Mouse (Mus musculus): Measurements from ENCODE around the gene Chid1. TPM values are rescaled to one million over a fixed set of nuclear protein-coding genes. Genes with fewer than 3 reads are reported as not detected.
A peak's percentile ranks its signal among the peaks of the same experiment; 100 is the strongest.

Gene Chid1
- polyA plus RNA-seq, 1 experiment from 2014 or later, result 30.2 TPM

DNA sequence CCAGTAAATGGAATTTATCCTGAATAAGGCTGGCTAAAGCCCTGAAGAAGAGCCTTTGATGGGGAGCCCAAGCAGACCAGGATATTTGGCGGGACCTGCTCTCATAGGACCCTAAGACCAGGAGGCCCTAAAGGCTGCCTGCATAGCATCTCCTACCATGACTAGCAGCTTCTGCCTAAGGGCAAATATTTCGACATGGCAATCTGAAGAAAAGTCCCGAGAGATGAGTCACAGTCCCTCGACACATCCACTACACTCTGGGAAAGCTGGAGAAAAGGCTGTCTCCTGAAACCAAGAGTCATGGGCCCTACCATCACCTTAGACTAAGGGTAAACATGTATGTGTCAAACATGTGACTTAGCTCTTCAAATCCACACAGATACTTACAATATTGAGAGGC is 15.4 kb downstream of the Chid1 start:
- ATAC-seq (ENCODE audit: low FRiP score, low read depth), result no peak
- H3K27me3 ChIP-seq, result no peaks in the 10 kb centered on the region
- no peak overlapping the region for H3K4me2 ChIP-seq (replicated peaks)
- H3K9ac ChIP-seq (replicated peaks), result no peak overlapping the region
- no peaks in the 10 kb centered on the region for H3K9me3 ChIP-seq
- H3K27ac ChIP-seq (replicated peaks), result no peak overlapping the region
- H3K36me3 ChIP-seq, result peaks cover 39% of the 10 kb centered on the region
- no peaks in the 10 kb centered on the region for H3K4me1 ChIP-seq
- no peak overlapping the region for H3K4me3 ChIP-seq
- 90% methylated on average over 4 of the region's 4 CpGs for WGBS

GRCm38 (mm10) chr7:141523007-141523406 is 16.6 kb downstream of the Chid1 start:
- H3K4me2 ChIP-seq (replicated peaks), result no peak overlapping the region
- H3K9ac ChIP-seq (replicated peaks), result no peak overlapping the region; the same call in 1 of the 2 replicates
- no peak for ATAC-seq (ENCODE audit: low FRiP score, low read depth)
- no peak overlapping the region for H3K4me3 ChIP-seq
- no peaks in the 10 kb centered on the region for H3K4me1 ChIP-seq
- peaks cover 27% of the 10 kb centered on the region for H3K36me3 ChIP-seq
- H3K9me3 ChIP-seq, result no peaks in the 10 kb centered on the region
- H3K27me3 ChIP-seq, result no peaks in the 10 kb centered on the region
- 54% methylated on average over 4 of the region's 4 CpGs for WGBS
- no peak overlapping the region for H3K27ac ChIP-seq (replicated peaks)

- no peak overlapping the region for H3K4me2 ChIP-seq (replicated peaks)
- ATAC-seq (ENCODE audit: low FRiP score, low read depth), result no peak
- no peaks in the 10 kb centered on the region for H3K9me3 ChIP-seq
- H3K4me3 ChIP-seq, result no peak overlapping the region
- peaks cover 30% of the 10 kb centered on the region for H3K36me3 ChIP-seq
- 90% methylated on average over 1 of the region's 1 CpGs for WGBS
- H3K4me1 ChIP-seq, result no peaks in the 10 kb centered on the region
- H3K9ac ChIP-seq (replicated peaks), result no peak overlapping the region
- no peaks in the 10 kb centered on the region for H3K27me3 ChIP-seq
- no peak overlapping the region for H3K27ac ChIP-seq (replicated peaks)
Observed at GRCm38 (mm10) chr7:141519795-141520194, 19.9 kb downstream of the Chid1 start.

GRCm38 (mm10) chr7:141518926-141519325 is 20.7 kb downstream of the Chid1 start:
- Histone ChIP-seq H3K9ac (replicated peaks) (no peak overlapping the region), H3K4me2 (replicated peaks) (no peak overlapping the region), H3K9me3 (no peaks in the 10 kb centered on the region), H3K4me1 (no peaks in the 10 kb centered on the region), H3K27ac (replicated peaks) (no peak overlapping the region), H3K36me3 (peaks cover 30% of the 10 kb centered on the region), H3K4me3 (no peak overlapping the region), H3K27me3 (no peaks in the 10 kb centered on the region)
- WGBS, result 87% methylated on average over 3 of the region's 3 CpGs
- ATAC-seq (ENCODE audit: low FRiP score, low read depth), result no peak

DNA sequence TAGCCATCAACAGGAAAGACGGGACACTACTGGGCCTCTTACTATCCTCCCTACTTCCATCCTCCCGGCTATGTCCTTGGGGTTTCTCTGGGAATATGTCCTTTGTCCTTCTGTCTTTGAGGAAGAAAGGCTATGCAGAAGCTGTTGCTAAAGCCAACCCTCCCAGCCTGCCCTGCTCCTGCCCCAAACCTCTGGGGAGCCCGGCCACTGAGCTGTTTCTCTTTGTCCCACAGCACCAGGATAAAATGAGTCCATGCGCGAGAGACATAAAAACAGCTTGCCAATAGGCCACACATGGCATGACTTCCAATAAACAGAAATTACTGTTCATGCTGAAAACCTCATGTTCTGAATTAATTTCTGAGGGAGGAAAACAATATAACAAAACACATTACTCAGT is 21.4 kb downstream of the Chid1 start:
- H3K4me2 ChIP-seq (replicated peaks), result no peak overlapping the region

GRCm38 (mm10) chr7:141517638-141518037 is 22.0 kb downstream of the Chid1 start:
- no peaks in the 10 kb centered on the region for H3K9me3 ChIP-seq
- H3K4me3 ChIP-seq, result no peak overlapping the region
- peaks cover 39% of the 10 kb centered on the region for H3K36me3 ChIP-seq
- no peak overlapping the region for H3K9ac ChIP-seq (replicated peaks)
- WGBS, result 86% methylated on average over 4 of the region's 4 CpGs
- no peak for ATAC-seq (ENCODE audit: low FRiP score, low read depth)
- no peak overlapping the region for H3K4me2 ChIP-seq (replicated peaks)
- H3K27ac ChIP-seq (replicated peaks), result no peak overlapping the region
- no peaks in the 10 kb centered on the region for H3K27me3 ChIP-seq
- H3K4me1 ChIP-seq, result no peaks in the 10 kb centered on the region

More for the DNA sequence above, 21.4 kb downstream of the Chid1 start:
- no peaks in the 10 kb centered on the region for H3K4me1 ChIP-seq
- no peaks in the 10 kb centered on the region for H3K27me3 ChIP-seq
- WGBS, result 82% methylated on average over 5 of the region's 5 CpGs
- H3K9me3 ChIP-seq, result no peaks in the 10 kb centered on the region
- no peak for ATAC-seq (ENCODE audit: low FRiP score, low read depth)
- H3K9ac ChIP-seq (replicated peaks), result no peak overlapping the region
- H3K4me3 ChIP-seq, result no peak overlapping the region
- H3K36me3 ChIP-seq, result peaks cover 36% of the 10 kb centered on the region
- no peak overlapping the region for H3K27ac ChIP-seq (replicated peaks)

DNA sequence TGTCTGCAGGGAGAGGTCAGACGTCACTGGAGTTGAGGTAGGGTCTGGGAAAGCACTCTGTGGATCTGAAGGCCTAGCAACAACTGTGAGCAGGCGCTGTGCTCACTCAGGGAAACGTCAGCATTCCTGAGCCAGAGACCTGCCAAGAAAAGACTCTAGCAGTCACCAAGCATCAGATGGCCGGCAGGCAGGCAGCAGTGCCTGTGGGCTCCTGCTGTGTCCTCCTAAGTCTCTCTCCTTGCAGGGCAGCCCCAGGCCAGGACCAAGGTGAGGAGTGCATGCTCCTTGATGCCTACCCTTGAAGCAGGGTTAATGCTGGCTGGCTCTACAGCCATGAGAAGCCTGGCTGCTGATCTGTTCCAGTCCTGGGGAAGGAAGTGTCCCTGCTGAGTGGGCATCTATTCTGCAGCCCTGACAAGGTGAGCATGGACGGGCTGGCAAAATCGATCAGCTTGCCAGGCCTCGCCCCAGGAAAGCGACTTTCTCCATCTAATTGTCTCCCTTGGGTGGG is 28.9 kb downstream of the Chid1 start:
- Histone ChIP-seq H3K4me3 (no peak overlapping the region), H3K4me1 (no peaks in the 10 kb centered on the region), H3K4me2 (replicated peaks) (no peak overlapping the region), H3K27ac (replicated peaks) (no peak overlapping the region), H3K9me3 (no peaks in the 10 kb centered on the region), H3K27me3 (no peaks in the 10 kb centered on the region), H3K9ac (replicated peaks) (no peak overlapping the region), H3K36me3 (peaks cover 41% of the 10 kb centered on the region)
- ATAC-seq (ENCODE audit: low FRiP score, low read depth), result no peak
- 70% methylated on average over 8 of the region's 8 CpGs for WGBS

- WGBS, result 94% methylated on average over 5 of the region's 5 CpGs
- H3K4me2 ChIP-seq (replicated peaks), result no peak overlapping the region
- H3K9me3 ChIP-seq, result no peaks in the 10 kb centered on the region
- peaks cover 36% of the 10 kb centered on the region for H3K36me3 ChIP-seq
- H3K4me3 ChIP-seq, result no peak overlapping the region
- no peaks in the 10 kb centered on the region for H3K27me3 ChIP-seq
- ATAC-seq (ENCODE audit: low FRiP score, low read depth), result no peak
- H3K27ac ChIP-seq (replicated peaks), result no peak overlapping the region
- H3K9ac ChIP-seq (replicated peaks), result no peak overlapping the region
- H3K4me1 ChIP-seq, result no peaks in the 10 kb centered on the region
Observed at GRCm38 (mm10) chr7:141510196-141510595, 29.5 kb downstream of the Chid1 start.

GRCm38 (mm10) chr7:141508160-141508559 is 31.5 kb downstream of the Chid1 start:
- ATAC-seq (ENCODE audit: low FRiP score, low read depth), result peak; percentile 38; the same call in 1 of the 2 replicates
- Histone ChIP-seq H3K9ac (replicated peaks) (no peak overlapping the region), H3K4me2 (replicated peaks) (no peak overlapping the region), H3K9me3 (no peaks in the 10 kb centered on the region), H3K27ac (replicated peaks) (peak overlapping the region; percentile 39), H3K4me3 (no peak overlapping the region), H3K4me1 (no peaks in the 10 kb centered on the region), H3K36me3 (peaks cover 25% of the 10 kb centered on the region), H3K27me3 (no peaks in the 10 kb centered on the region)

DNA sequence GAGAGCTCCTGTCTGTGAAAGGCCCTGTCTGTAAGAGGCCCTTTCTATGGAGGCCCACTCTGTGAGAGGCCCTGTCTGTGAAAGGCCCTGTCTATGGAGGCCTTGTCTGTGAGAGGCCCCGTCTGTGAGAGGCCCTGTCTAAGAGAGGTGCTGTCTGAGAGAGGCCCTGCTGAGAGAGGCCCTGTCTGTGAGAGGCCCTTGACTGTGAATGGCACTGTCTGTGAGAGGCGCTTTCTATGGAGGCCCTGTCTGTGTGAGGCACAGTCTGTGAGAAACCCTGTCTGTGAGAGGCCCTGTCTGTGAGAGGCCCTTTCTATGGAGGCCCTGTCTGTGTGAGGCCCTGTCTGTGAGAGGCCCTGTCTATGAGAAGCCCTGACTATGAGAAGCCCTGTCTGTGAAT is 33.4 kb downstream of the Chid1 start:
- Histone ChIP-seq H3K4me2 (replicated peaks) (no peak overlapping the region), H3K9ac (replicated peaks) (no peak overlapping the region), H3K4me3 (no peak overlapping the region), H3K36me3 (peaks cover 15% of the 10 kb centered on the region), H3K27ac (replicated peaks) (no peak overlapping the region), H3K4me1 (no peaks in the 10 kb centered on the region), H3K27me3 (no peaks in the 10 kb centered on the region), H3K9me3 (no peaks in the 10 kb centered on the region)
- 75% methylated on average over 2 of the region's 2 CpGs for WGBS
- ATAC-seq (ENCODE audit: low FRiP score, low read depth), result no peak

DNA sequence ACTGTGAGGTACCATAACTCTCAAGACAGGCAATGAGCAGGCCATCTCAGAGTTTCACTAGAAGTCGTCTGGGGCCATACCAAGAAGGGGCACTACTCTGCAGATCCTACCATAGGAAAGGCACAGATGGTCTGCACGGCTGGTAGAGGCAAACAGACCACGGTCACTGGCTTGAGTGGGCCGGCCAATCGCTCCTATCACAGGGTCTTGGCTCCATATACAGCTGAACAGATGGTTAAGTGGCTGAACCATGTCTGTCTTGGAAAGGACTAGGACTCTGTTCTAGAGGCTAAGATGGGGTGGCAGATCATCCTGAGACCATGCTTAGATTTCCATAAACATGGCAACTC is 37.1 kb downstream of the Chid1 start:
- WGBS, result 96% methylated on average over 5 of the region's 5 CpGs
- Histone ChIP-seq H3K9ac (replicated peaks) (no peak overlapping the region), H3K9me3 (no peaks in the 10 kb centered on the region), H3K27ac (replicated peaks) (no peak overlapping the region), H3K27me3 (no peaks in the 10 kb centered on the region), H3K4me1 (no peaks in the 10 kb centered on the region), H3K36me3 (peaks cover 6% of the 10 kb centered on the region), H3K4me3 (no peak overlapping the region), H3K4me2 (replicated peaks) (no peak overlapping the region)
- ATAC-seq (ENCODE audit: low FRiP score, low read depth), result no peak

- no peak overlapping the region for H3K9ac ChIP-seq (replicated peaks)
- H3K27ac ChIP-seq (replicated peaks), result no peak overlapping the region
- 84% methylated on average over 7 of the region's 7 CpGs for WGBS
- H3K4me3 ChIP-seq, result no peak overlapping the region
- H3K9me3 ChIP-seq, result no peaks in the 10 kb centered on the region
- H3K36me3 ChIP-seq, result peaks cover 6% of the 10 kb centered on the region
- no peaks in the 10 kb centered on the region for H3K27me3 ChIP-seq
- H3K4me1 ChIP-seq, result no peaks in the 10 kb centered on the region
- no peak for ATAC-seq (ENCODE audit: low FRiP score, low read depth)
- no peak overlapping the region for H3K4me2 ChIP-seq (replicated peaks)
Observed at GRCm38 (mm10) chr7:141501820-141502555, 37.7 kb downstream of the Chid1 start.

DNA sequence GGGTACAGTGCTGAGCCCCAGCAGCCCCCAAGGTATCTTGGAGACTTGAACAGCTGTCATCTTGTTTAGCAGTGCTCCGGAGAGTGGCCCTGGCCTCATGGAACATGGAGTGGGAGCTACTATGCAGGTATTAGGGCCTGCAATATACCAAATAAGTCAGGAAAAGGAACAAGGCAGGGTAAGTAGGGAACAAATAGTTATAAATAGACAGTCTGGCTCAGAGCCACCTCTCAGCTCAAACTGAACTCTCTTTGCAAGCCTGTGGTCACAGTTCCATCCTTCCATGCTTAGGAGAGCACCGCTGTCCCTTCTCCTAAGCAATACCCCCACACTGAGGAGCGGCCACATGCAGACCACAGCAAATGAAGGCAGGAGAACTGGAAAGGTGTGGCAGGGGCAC is 42.1 kb downstream of the Chid1 start:
- peaks cover 25% of the 10 kb centered on the region for H3K36me3 ChIP-seq
- no peak overlapping the region for H3K27ac ChIP-seq (replicated peaks)
- H3K27me3 ChIP-seq, result no peaks in the 10 kb centered on the region
- no peak for ATAC-seq (ENCODE audit: low FRiP score, low read depth)
- no peaks in the 10 kb centered on the region for H3K9me3 ChIP-seq
- no peak overlapping the region for H3K4me2 ChIP-seq (replicated peaks)
- H3K4me1 ChIP-seq, result no peaks in the 10 kb centered on the region
- WGBS, result 95% methylated on average over 3 of the region's 3 CpGs
- 0 out of 2 replicates have a peak overlapping the region, but pooled peaks have one; percentile 6 for H3K9ac ChIP-seq (replicated peaks)
- no peak overlapping the region for H3K4me3 ChIP-seq
